Comparison of ENCODE assay signal across 18 mouse cellular contexts in the genomic region with DNA sequence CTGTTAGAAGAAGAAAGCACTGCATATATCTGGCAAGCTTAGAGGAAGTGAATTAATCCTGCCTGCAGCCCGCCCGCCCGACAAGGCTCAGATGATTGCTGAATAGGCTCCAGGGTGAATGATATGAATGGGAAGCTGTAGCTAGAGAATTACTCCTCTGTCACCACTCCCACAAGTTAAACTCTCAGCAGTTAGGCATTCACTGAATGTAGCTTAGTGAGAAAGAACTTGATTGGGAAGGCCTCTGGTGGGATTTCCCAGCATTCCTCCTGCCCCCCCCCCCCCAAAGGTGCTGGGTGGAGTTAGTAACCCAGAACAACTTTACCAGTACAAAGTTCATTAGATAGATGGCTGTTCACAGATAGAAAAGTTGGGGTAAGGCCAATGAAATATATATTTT. TPM values are rescaled to one million over a fixed set of nuclear protein-coding genes. Genes with fewer than 3 reads are reported as not detected.
A peak's percentile ranks its signal among the peaks of the same experiment; 100 is the strongest.
DNase-seq lines count a peak whose midpoint lies in the region; ATAC-seq and TF ChIP-seq lines count a peak whose summit lies in the region.
"Had no signal": no experiment of that assay in that cellular context is flagged by ENCODE, and none has a peak within 500 bp of the region (broad histone marks: within the 10 kb centered on the region; RNA-seq: fewer than 3 reads in every experiment).

No protein-coding gene starts in this region.

- H3K27me3 ChIP-seq in forebrain, embryonic 13.5 days = no peaks in the 10 kb centered on the region
- no peaks in the 10 kb centered on the region for H3K27me3 ChIP-seq in forebrain, embryonic 11.5 days (ENCODE audit: control insufficient read depth, insufficient read depth, low read length)
- H3K27me3 ChIP-seq in intestine, embryonic 14.5 days (replicated peaks; ENCODE audit: control insufficient read depth, insufficient read depth, low read length) = no peaks in the 10 kb centered on the region
- H3K27me3 ChIP-seq in stomach, embryonic 16.5 days (ENCODE audit: control insufficient read depth, insufficient read depth, low read length) = no peaks in the 10 kb centered on the region
- H3K27me3 ChIP-seq: embryonic facial prominence, embryonic 13.5 days; liver, embryonic 15.5 days; midbrain, embryonic 13.5 days had no signal

- H3K4me3 ChIP-seq in forebrain, embryonic 13.5 days = no peak overlapping the region
- H3K4me3 ChIP-seq in forebrain, embryonic 11.5 days (ENCODE audit: low read depth, low read length) = no peak overlapping the region
- H3K4me3 ChIP-seq in ES-E14 (ENCODE audit: insufficient read depth in 1 of 2, low read depth in 1 of 2, low read length in 2 of 2, poor library complexity in 1 of 2, severe bottlenecking in 1 of 2) = no peak overlapping the region
- no peak overlapping the region for H3K4me3 ChIP-seq in intestine, embryonic 14.5 days (ENCODE audit: low read depth, low read length)
- H3K4me3 ChIP-seq in stomach, embryonic 16.5 days (replicated peaks; ENCODE audit: low read length) = no peak overlapping the region
- H3K4me3 ChIP-seq: embryonic facial prominence, embryonic 13.5 days; layer of hippocampus, adult 2 months; liver, embryonic 15.5 days; midbrain, embryonic 13.5 days; myocyte had no signal

- peaks cover 28% of the 10 kb centered on the region for H3K36me3 ChIP-seq in forebrain, embryonic 13.5 days (ENCODE audit: poor library complexity, severe bottlenecking)
- no peaks in the 10 kb centered on the region for H3K36me3 ChIP-seq in forebrain, embryonic 11.5 days (ENCODE audit: control insufficient read depth, insufficient read depth, low read length)
- peaks cover 10% of the 10 kb centered on the region for H3K36me3 ChIP-seq in ES-E14 (ENCODE audit: control insufficient read depth, insufficient read depth, low read length, poor library complexity, severe bottlenecking)
- H3K36me3 ChIP-seq in intestine, embryonic 14.5 days (ENCODE audit: control insufficient read depth, insufficient read depth, low read length) = peaks cover 35% of the 10 kb centered on the region
- H3K36me3 ChIP-seq in stomach, embryonic 16.5 days (ENCODE audit: control insufficient read depth, insufficient read depth, low read length) = peaks cover 3% of the 10 kb centered on the region; the same call in 1 of the 2 replicates
- H3K36me3 ChIP-seq: liver, embryonic 15.5 days had no signal

- no peak for ATAC-seq in forebrain, embryonic 13.5 days
- ATAC-seq in forebrain, embryonic 11.5 days (replicated peaks; ENCODE audit: low FRiP score) = no peak
- ATAC-seq in intestine, embryonic 14.5 days (replicated peaks; ENCODE audit: low FRiP score, low TSS enrichment, low read depth) = peak; percentile 41; the same call in 1 of the 2 replicates
- peak; percentile 54; the same call in 1 of the 2 replicates for ATAC-seq in stomach, embryonic 16.5 days (ENCODE audit: insufficient read depth, low FRiP score)
- ATAC-seq: CD4-positive, CD25-positive, alpha-beta regulatory T cell, adult 4 months; midbrain, embryonic 13.5 days had no signal

- peaks cover 39% of the 10 kb centered on the region for H3K4me1 ChIP-seq in forebrain, embryonic 13.5 days
- peaks cover 2% of the 10 kb centered on the region; the same call in 1 of the 2 replicates for H3K4me1 ChIP-seq in forebrain, embryonic 11.5 days (replicated peaks; ENCODE audit: control insufficient read depth, insufficient read depth, low read length)
- peaks cover 2 to 4% of the 10 kb centered on the region in 2 experiments; a peak in 2 of 4 replicates for H3K4me1 ChIP-seq in ES-E14 (ENCODE audit: control insufficient read depth in 2 of 2, insufficient read depth in 2 of 2, low read length in 2 of 2, poor library complexity in 1 of 2)
- H3K4me1 ChIP-seq in intestine, embryonic 14.5 days (replicated peaks; ENCODE audit: control insufficient read depth, insufficient read depth, low read length) = peaks cover 11% of the 10 kb centered on the region; the same call in 1 of the 2 replicates
- peaks cover 8% of the 10 kb centered on the region for H3K4me1 ChIP-seq in stomach, embryonic 16.5 days (ENCODE audit: control insufficient read depth, insufficient read depth, low read length)

- peak overlapping the region; percentile 19; the same call in 1 of the 2 replicates for H3K27ac ChIP-seq in forebrain, embryonic 13.5 days
- H3K27ac ChIP-seq in forebrain, embryonic 11.5 days (ENCODE audit: low read depth, low read length) = no peak overlapping the region
- peak overlapping the region; percentile 36; the same call in 1 of the 2 replicates for H3K27ac ChIP-seq in ES-E14 (ENCODE audit: insufficient read depth, low read depth, low read length, poor library complexity, severe bottlenecking)
- no peak overlapping the region for H3K27ac ChIP-seq in intestine, embryonic 14.5 days (ENCODE audit: low read depth)
- H3K27ac ChIP-seq in stomach, embryonic 16.5 days (ENCODE audit: low read length) = no peak overlapping the region
- H3K27ac ChIP-seq: embryonic facial prominence, embryonic 13.5 days; layer of hippocampus, adult 2 months; liver, embryonic 15.5 days; macrophage; midbrain, embryonic 13.5 days had no signal

- no peak for DNase-seq in forebrain, embryonic 11.5 days (ENCODE audit: low spot score)
- DNase-seq in ES-E14 (ENCODE audit: low read depth, low spot score) = no peak
- DNase-seq in intestine, embryonic 14.5 days (ENCODE audit: low spot score) = peak; percentile 51
- no peak for DNase-seq in adrenal gland, adult 8-10 months
- DNase-seq in gastrocnemius, postnatal 25 days = no peak
- DNase-seq: adrenal gland, adult 2 months; cerebellum, adult 9-11 months; kidney, adult 11 months; kidney, postnatal 10 days had no signal

- 7% methylated on average over 3 of the region's 3 CpGs for WGBS in forebrain, embryonic 13.5 days
- 25% methylated on average over 3 of the region's 3 CpGs for WGBS in forebrain, embryonic 11.5 days
- WGBS in intestine, embryonic 14.5 days = 38% methylated on average over 3 of the region's 3 CpGs
- 26% methylated on average over 3 of the region's 3 CpGs for WGBS in stomach, embryonic 16.5 days

- H3K9ac ChIP-seq in forebrain, embryonic 13.5 days = no peak overlapping the region
- H3K9ac ChIP-seq in forebrain, embryonic 11.5 days (ENCODE audit: low read length) = no peak overlapping the region
- H3K9ac ChIP-seq in ES-E14 (ENCODE audit: insufficient read depth, low read depth, low read length, poor library complexity, severe bottlenecking) = no peak overlapping the region
- no peak overlapping the region for H3K9ac ChIP-seq in intestine, embryonic 14.5 days (ENCODE audit: low read length)
- H3K9ac ChIP-seq in stomach, embryonic 16.5 days (ENCODE audit: low read length) = no peak overlapping the region
- H3K9ac ChIP-seq: embryonic facial prominence, embryonic 13.5 days; liver, embryonic 15.5 days; midbrain, embryonic 13.5 days had no signal

- H3K9me3 ChIP-seq in forebrain, embryonic 13.5 days (replicated peaks) = no peaks in the 10 kb centered on the region
- H3K9me3 ChIP-seq in forebrain, embryonic 11.5 days (ENCODE audit: control insufficient read depth, low read length) = no peaks in the 10 kb centered on the region
- H3K9me3 ChIP-seq in ES-E14 (ENCODE audit: control insufficient read depth, insufficient read depth, low read depth, low read length) = no peaks in the 10 kb centered on the region
- no peaks in the 10 kb centered on the region for H3K9me3 ChIP-seq in intestine, embryonic 14.5 days (ENCODE audit: control insufficient read depth, low read length)
- H3K9me3 ChIP-seq in stomach, embryonic 16.5 days (replicated peaks; ENCODE audit: control insufficient read depth, low read length) = no peaks in the 10 kb centered on the region
- H3K9me3 ChIP-seq: embryonic facial prominence, embryonic 13.5 days; liver, embryonic 15.5 days; midbrain, embryonic 13.5 days had no signal

- in situ Hi-C loops in ES-E14 (cut with MboI; ENCODE audit: low sequenced_read_pairs in 2 of 2, unreplicated experiment in 2 of 2) = no loop called here

- no peak overlapping the region for H3K4me2 ChIP-seq in forebrain, embryonic 13.5 days
- no peak overlapping the region for H3K4me2 ChIP-seq in forebrain, embryonic 11.5 days (ENCODE audit: low read depth, low read length, severe bottlenecking)
- H3K4me2 ChIP-seq in intestine, embryonic 14.5 days (ENCODE audit: low read length) = no peak overlapping the region
- H3K4me2 ChIP-seq in stomach, embryonic 16.5 days (ENCODE audit: low read depth, low read length) = no peak overlapping the region
- H3K4me2 ChIP-seq: embryonic facial prominence, embryonic 13.5 days; liver, embryonic 15.5 days; midbrain, embryonic 13.5 days had no signal

TF ChIP-seq in ES-E14, 5 proteins besides CTCF, POLR2A, EP300 and RAD21 (continues in another document):
- TF ChIP-seq CHD2 (IDR thresholded peaks at IDR 0.05; ENCODE audit: low read depth, low read length) (no peak), ZC3H11A (IDR thresholded peaks at IDR 0.05; ENCODE audit: borderline replicate concordance, low read depth, low read length) (no peak)

RNA-seq across cellular contexts. Expression of a gene that starts 4.6 kb away (rescaled TPM):
- polyA plus RNA-seq in forebrain, embryonic 13.5 days (2015; fragmentation: Nextera tagmentation; extraction: Ambion mirVana) = 34.8 and 37.7 TPM in 2 replicates
- polyA plus RNA-seq in forebrain, embryonic 11.5 days (2014; fragmentation: Nextera tagmentation; extraction: Ambion mirVana) = 31.8 and 33.1 TPM in 2 replicates
- total RNA-seq in ES-E14 (2012; rRNA removed) = 45.1 and 50.6 TPM in 2 replicates
- 52.3 and 52.6 TPM in 2 replicates for polyA plus RNA-seq in intestine, embryonic 14.5 days (2014; fragmentation: Nextera tagmentation; extraction: Ambion mirVana)
- polyA plus RNA-seq in stomach, embryonic 16.5 days (2015; fragmentation: Nextera tagmentation; extraction: Ambion mirVana) = 75.9 and 81.3 TPM in 2 replicates
- total RNA-seq in adrenal gland, adult 8-10 months (2022) = 100 to 1,000 TPM in 2 of 4 experiments, 10 to 100 TPM in 2; 85.5 to 138 (median 102) TPM
- 10 to 100 TPM; 17.8 to 18.1 TPM for total RNA-seq in gastrocnemius, postnatal 25 days (2021)

RNA-seq across cellular contexts. Expression of a gene that starts 7.3 kb away (rescaled TPM):
- polyA plus RNA-seq in forebrain, embryonic 13.5 days (2015; fragmentation: Nextera tagmentation; extraction: Ambion mirVana) = 18.0 and 21.0 TPM in 2 replicates
- polyA plus RNA-seq in forebrain, embryonic 11.5 days (2014; fragmentation: Nextera tagmentation; extraction: Ambion mirVana) = 29.8 and 31.5 TPM in 2 replicates
- total RNA-seq in ES-E14 (2012; rRNA removed) = 47.9 and 73.9 TPM in 2 replicates
- 46.3 and 52.7 TPM in 2 replicates for polyA plus RNA-seq in intestine, embryonic 14.5 days (2014; fragmentation: Nextera tagmentation; extraction: Ambion mirVana)
- polyA plus RNA-seq in stomach, embryonic 16.5 days (2015; fragmentation: Nextera tagmentation; extraction: Ambion mirVana) = 36.4 and 37.0 TPM in 2 replicates
- 100 to 1,000 TPM in 1 of 4 experiments, 10 to 100 TPM in 3; 83.5 to 101 (median 93.1) TPM for total RNA-seq in adrenal gland, adult 8-10 months (2022)
- 10 to 100 TPM; 33.4 to 38.5 TPM for total RNA-seq in gastrocnemius, postnatal 25 days (2021)

RNA-seq across cellular contexts. Expression of a gene that starts 26.3 kb away (rescaled TPM):
- 151 and 159 TPM in 2 replicates for polyA plus RNA-seq in forebrain, embryonic 13.5 days (2015; fragmentation: Nextera tagmentation; extraction: Ambion mirVana)
- polyA plus RNA-seq in forebrain, embryonic 11.5 days (2014; fragmentation: Nextera tagmentation; extraction: Ambion mirVana) = 143 and 150 TPM in 2 replicates
- 173 and 201 TPM in 2 replicates for total RNA-seq in ES-E14 (2012; rRNA removed)
- polyA plus RNA-seq in intestine, embryonic 14.5 days (2014; fragmentation: Nextera tagmentation; extraction: Ambion mirVana) = 143 and 149 TPM in 2 replicates
- polyA plus RNA-seq in stomach, embryonic 16.5 days (2015; fragmentation: Nextera tagmentation; extraction: Ambion mirVana) = 124 and 128 TPM in 2 replicates
- 100 to 1,000 TPM; 108 to 145 (median 120) TPM for total RNA-seq in adrenal gland, adult 8-10 months (2022)
- total RNA-seq in gastrocnemius, postnatal 25 days (2021) = 100 to 1,000 TPM; 147 to 149 TPM

Comparison
In these comparisons a context has a peak if more than half of its experiments do, and no peak if none do; other contexts are left out.
1. H3K27ac ChIP-seq: peak in forebrain, embryonic 13.5 days (single experiment) and ES-E14 (single experiment); none in forebrain, embryonic 11.5 days (single experiment), intestine, embryonic 14.5 days (single experiment) and stomach, embryonic 16.5 days (single experiment).
2. ATAC-seq: peak in intestine, embryonic 14.5 days (single experiment) and stomach, embryonic 16.5 days (single experiment); none in forebrain, embryonic 13.5 days (single experiment) and forebrain, embryonic 11.5 days (single experiment).